Mouse (Mus musculus) gastrocnemius, adult 18-20 months (tissue): Measurements from ENCODE around the gene Nr2c1. TPM values are rescaled to one million over a fixed set of nuclear protein-coding genes. Genes with fewer than 3 reads are reported as not detected.

ENCODE experiments used
- DNase-seq: peaks from one replicate; pipeline ENCODE4 v3.0.0; 2021; ENCODE audit warnings: low spot score
- long read RNA-seq, 2 experiments: library from polyadenylated mRNA; stranded (forward); transcript quantifications; one replicate each; pipeline ENCODE4 v2.0.0; 2021
- total RNA-seq, 2 experiments: library from RNA; stranded (reverse); gene quantifications; 2 replicates each; pipeline ENCODE4 v1.2.3; 2021

The Nr2c1 gene
- 1 to 10 TPM; 5.6 to 6.3 TPM for total RNA-seq
- long read RNA-seq, experiment 1, partial matches to known transcripts = 1 of 6 reads
- long read RNA-seq, experiment 1, other reads (novel, unspliced or antisense) = 1 of 6 reads
- long read RNA-seq, experiment 2, partial matches to known transcripts = 0 of 4 reads
- long read RNA-seq, experiment 2, other reads (novel, unspliced or antisense) = 2 of 4 reads

DNA sequence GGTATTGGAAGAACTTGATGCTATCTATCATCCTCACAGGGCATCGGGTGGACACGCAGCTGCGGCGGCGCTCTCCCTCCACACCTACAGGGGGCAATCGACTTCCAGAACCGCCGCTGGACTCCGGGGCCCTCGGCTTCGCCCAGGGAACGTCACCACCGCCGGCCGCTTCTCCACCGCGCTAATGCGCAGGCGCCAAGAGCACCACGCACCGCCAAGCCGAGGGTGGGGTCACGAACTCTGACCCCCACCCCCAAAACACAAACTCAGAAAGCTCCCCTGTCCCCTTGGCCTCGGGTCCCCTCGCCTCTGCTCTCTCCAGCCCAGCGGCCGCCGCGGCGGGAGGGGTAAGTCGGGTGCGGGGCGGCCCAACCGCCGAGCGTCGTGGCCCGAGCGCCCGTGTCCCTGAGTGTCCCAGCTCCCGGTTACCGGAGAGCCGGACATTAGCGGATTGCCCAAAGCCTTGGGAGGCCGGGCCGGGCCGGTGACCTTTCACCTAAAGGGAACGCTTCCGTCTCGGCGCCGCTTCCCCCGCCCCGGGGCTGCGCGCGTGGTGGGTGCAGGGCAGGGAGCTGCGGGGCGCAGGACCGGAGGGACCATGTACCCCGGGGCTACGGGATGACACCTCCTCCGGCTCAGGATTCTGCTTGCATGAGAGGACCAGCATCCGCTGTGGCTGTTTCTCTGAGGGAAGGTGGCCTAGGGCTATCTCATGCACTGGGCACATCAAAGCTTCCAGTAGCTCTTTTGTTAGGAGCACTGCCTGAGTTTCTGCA, at the start of gene Nr2c1:
TSS of gene Nr2c1 (plus strand) at position 268 of the 776 bp plus-strand sequence.
- DNase-seq = peak; percentile 94

DNA sequence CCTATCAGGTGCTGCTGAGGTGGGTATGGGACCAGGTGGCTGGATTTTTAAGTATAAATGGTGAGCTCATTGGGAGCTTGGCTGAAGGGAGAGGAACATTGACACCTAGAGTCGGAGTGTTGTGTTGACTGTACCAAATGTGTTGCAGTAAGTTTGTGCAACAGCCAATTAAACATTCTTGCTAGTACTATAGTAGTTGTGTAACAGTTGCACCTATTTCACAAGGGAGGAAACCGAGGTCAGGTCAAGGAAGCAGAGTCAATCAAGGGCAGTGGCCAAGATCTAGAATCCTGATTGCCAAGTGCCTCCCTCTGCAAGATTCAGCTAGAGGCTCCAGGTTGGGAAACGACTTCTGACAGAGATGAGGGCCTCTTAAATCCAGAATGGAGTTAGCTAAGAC, 49.7 kb upstream of the Nr2c1 start:
- no peak for DNase-seq

DNA sequence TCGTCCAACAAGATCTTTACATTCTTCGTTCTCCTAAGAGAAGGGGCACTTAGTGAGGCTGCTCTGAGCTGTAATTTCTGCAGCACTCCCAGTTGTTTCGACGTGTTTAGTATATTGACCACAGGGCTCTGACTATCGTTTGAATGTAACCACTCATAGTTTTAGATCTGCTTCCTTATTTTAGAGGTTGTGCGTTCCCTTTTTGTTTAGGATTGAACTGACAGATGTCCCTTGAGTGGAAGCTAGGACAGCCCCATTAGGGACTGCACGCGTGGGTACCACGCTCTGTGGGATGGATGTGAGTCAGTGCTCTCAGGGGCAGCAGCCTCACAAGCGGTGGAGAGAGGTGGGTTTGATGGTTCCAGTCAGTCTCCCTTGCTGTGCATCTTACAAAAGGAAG, 42.3 kb upstream of the Nr2c1 start:
- DNase-seq = no peak

DNA sequence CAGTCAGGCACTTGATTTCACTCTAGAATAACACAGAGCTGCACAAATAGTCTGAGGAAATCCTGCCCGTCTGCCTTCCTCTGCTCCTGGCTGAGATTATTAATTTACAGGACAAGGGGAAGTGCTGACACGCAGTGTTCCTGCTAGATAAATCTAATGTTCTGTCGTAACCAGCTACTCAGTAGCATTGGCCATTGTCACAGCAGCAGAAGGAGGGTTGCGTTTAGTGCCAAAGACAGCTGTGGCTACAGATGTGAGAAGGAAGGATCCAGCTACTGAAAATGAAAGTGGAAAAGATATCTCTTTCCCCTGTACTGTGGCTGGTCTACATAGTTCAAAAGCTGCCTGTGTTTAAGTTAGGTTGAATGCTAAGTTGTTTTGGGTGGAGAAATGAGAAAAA, 40.7 kb upstream of the Nr2c1 start:
- peak; percentile 30 for DNase-seq

DNA sequence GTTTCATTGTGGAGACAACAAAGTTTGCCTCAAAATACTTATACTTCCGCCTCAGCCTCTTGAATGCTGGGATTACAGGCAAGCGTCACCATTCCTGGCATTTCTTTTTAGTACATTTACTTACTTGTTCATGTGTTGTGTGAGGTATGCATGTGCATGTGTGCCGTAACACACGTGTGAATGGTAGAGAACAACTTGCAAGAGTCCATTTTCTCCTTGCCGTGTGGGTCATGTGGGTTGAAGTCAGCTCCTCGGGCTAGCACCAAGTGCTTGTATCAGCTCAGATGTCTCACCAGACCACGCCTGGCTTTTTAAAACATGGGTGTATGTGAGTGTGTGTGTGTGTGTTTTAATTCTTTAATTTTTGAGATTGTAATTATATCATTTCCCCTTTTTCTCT, 40.2 kb upstream of the Nr2c1 start:
- no peak for DNase-seq

DNA sequence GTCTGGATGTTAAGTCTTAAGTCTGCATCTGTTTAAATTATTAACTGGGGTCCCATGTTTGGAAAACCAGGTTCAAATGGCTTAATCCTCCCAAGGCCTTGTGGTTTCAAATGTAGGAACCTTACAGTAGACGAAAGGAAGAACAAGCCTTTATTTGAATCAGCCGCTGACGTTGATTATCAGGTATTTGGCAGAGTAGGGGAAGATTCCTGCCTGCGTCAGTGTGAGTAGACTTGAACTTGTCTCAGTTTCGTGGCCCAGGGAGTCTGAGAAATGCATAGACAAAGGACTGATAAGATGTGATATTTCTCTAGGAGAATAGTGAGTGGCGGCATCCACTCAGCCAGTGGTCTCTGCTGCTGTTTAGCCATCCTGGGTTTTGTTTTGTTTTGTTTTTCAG, 39.0 kb upstream of the Nr2c1 start:
- no peak for DNase-seq

DNA sequence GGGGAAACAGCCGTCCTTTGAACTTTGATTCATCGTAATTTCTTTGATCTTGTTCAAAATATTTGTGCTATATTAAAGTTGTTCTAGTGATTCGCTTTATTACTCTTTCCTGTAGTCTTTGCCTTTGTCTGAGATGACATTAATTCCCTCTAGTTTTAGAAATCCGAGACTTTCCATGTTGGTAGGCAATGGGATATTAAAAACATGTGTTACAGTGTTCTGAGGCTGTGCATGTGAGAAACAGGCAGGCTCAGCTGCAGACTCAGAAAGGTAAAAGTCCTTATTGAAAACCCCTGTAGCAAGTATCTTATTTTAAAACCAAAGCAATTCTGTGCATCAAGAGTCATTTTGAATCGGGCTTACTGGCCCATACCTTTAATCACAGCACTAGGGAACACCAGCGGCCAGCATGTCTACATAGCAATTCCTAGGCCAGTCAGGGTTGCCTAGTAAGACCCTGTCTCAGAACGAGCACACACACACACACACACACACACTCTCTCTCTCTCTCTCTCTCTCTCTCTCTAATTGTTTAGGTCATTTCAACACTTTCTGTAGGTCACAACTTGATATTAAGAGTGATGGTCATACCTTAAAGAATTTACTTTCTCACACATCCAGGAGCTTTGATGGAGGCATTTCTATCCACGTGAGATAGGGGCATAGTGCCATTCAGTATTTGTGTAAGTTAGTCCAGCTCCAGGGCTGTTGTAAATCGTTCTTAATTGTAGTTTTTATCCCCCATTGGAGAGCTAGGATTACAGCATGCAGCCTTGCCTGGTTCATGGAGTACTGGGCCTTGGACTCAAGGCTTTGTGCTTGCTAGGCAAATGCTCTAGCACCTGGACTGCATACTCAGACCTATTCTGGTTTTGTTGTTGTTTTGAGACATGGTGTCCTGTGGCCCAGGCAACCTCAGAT, 36.7 kb upstream of the Nr2c1 start:
- DNase-seq = no peak

DNA sequence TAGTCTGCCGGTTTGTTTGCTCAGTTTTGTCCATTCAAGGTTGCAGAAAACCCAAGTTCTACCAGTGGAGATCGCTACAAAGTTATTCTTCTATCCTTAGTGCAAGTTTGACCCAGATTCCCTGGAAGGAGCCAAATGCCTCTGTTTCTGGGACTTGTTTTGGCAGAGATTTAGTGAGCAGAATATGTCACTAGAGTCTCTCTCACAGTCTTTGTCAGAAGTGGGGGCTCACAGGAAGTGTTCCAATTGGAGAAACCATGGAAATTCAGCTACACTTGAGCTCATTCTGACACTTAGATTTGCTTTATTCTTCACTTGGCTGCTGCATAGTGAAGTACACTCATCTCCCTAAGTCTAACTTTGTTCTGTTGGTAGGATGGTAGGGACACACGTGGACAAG, 35.6 kb upstream of the Nr2c1 start:
- no peak for DNase-seq

DNA sequence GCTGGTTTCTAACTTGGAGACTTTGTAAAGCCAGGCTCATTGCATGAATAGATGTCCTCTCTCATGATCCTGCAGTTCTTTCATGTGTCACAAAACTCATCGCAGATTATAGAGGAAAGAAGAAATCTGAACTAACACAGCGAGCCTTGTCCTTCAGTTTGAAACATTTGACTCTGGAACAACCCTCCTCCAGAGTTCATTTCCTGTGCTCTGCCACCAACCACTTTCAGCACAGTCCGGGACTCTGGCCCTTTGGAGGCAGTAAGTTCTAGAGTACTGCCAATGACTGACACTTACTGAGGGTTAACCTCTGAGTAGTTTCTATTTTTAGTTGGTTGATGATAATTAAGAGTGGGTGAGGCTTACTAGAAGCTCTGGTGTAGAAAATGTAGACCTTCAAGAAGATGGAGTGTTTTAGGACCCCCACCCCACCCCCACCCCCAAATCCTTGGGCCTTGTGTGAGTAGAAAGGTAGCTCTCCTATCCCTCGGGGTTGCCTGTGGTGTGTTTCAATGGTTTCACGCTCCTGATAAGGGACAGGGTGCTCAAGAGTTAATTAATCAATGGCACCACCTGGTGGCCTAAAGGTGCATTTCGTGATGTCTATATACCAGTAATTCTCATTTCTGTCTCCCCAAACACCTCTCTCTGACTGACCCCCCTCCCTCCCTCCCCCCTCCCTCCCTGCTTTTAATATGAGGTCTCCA, 31.8 kb upstream of the Nr2c1 start:
- peak; percentile 77 for DNase-seq

DNA sequence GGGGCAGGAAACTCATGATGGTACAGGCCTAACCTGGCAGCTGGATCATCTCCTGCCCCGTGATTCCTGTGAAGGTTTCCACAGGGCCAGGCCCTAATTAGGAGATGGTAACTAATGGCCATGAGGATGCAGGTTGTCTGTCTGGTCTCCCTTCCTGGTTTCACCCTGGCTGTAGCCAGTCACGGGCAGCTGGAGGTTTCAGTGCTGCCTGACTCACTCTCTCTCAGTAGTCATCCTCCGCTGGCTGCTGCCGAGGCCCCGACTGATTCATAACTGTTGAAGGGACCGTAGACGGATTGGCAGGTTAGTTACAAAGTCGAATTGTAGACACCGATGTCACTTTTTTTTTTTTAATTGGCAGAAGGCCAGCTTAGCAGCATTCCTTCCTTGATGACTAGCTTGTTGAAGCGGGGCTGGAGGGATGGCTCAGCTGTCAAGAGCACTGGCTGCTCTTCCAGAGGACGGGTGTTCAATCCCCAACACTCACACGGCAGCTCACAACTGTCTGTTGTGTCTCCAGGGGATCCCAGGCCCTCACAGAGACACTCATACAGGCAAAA, 31.0 kb upstream of the Nr2c1 start:
- DNase-seq = no peak

DNA sequence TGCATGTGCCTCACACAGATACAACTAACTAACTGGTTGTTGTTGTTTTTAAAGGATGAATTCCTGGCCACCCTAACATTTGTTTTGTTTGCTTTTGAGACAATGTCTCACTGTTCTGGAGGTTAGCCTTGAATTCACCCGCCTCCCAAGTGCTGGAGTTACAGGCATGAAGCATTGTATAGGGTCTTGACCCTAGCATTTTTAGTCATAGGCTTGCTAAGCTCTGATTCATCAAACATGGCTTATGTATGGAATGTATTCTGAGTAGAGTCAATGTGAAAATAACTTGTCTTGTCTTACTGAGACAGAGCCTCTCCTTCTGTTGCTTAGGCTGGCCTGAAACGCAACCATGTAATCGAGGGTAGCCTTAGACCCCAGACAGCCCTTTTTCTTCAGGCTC, 29.9 kb upstream of the Nr2c1 start:
- no peak for DNase-seq

DNA sequence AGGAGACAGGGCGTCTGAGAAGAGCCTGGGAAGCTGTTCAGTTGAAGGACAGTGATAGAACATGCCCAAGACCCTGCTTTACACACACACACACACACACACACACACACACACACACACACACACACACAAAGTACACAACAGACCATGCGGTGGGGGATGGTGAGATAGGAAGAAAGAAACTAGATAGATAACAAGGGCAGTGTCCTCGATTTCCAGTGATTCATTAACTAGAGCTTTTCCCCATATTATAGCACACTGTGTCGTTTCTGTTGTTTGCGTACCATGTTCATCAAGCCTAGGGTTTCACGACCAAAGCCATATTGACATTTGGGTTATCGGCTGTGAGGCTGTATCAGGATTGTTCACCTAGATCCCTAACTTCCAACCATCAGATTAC, 28.8 kb upstream of the Nr2c1 start:
- no peak for DNase-seq

DNA sequence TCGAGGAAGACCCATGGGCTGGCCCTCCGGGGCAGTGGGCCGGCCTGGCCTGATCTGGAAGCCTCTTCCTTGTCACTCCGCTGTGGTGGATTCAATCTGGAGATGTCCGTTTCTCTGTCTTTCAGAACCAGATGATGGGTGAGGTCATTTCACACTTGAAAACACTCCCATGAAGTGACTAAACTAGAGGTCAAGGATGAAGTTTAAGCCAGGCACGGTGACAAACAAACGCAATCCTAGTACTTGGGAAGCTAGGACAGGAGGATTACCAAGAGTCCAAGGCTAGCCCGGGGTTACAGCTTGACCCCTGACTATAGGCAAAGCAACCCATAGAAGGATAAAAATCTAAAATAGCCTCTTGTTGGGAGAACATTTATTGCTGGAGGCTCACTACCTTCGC, 27.1 kb upstream of the Nr2c1 start:
- no peak for DNase-seq

DNA sequence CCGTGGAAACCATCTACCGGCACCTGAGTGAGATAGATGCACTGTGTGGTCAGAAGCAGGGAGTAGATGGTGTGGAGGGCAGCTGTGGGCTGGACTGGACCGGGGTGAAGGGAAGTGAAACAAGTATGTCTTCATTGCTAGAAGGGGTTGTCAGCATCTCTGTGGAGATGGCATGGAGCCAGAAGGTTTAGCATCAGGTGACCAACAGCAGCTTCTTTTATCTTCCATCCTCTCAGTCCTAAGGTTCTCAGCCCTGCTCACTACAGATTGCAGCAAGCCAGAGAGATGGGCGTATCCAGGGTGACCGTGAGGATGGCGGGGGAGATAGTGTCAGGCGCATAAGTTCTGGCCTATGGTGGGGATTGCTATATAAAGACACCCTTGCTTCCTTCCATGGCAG, 25.2 kb upstream of the Nr2c1 start:
- DNase-seq = no peak

DNA sequence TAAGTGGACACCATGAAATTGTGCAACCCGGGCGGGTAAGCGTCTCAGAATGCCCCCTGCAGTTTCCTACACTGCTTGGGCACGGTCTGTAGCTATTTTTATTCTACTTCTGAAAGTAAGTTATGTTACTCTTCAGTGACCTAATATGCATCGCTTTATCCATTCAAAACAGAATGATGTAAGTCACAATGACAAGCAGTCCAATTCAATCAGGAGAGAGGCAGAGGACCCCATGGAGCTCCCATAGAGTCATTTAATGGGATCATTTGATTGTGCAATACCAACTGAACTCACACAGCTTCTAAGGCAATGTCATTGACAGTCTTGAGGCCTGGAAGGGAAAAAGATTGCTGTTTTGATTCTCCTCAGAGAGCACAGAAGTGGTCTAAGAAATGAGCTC, 24.2 kb upstream of the Nr2c1 start:
- DNase-seq = no peak

DNA sequence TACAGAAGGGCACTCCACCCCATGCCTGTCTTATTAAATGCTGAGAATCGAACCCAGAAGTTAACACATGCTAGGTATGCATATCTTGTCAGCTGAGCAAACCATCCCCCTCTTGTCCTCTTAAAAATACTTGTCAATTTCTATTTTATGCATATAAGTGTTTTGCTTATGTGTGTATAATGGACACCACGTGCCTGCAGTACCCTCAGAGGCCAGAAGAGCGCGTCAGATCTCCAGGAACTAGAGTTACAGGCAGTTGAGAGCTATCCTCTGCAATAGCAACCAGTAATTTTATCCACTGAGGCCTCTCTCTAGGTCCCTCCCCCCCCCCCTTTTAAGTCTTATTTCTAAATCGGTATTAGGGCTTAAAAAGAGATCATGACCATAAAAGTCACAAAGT, 23.4 kb upstream of the Nr2c1 start:
- DNase-seq = no peak

DNA sequence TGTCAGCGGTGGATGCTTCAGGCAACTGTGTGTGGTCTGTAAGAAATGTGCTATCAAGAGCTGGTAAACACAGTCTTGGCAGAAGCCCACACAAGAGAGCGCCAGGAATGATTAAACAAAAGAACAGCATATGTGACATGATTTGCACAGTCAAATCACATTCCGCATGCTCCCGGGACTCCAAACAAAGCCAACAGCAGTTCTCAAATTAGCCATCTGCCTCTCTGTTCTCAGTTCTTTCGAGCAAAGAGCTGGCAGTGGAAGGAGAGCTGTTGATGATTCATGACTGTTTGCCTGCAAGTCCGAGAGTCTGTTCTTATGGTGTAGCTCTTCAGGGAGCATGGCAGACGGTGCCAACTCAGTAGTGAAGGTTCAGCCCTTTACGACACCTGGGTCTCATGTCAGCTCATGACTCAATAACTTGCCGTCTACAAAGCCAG, 18.1 kb upstream of the Nr2c1 start:
- no peak for DNase-seq

DNA sequence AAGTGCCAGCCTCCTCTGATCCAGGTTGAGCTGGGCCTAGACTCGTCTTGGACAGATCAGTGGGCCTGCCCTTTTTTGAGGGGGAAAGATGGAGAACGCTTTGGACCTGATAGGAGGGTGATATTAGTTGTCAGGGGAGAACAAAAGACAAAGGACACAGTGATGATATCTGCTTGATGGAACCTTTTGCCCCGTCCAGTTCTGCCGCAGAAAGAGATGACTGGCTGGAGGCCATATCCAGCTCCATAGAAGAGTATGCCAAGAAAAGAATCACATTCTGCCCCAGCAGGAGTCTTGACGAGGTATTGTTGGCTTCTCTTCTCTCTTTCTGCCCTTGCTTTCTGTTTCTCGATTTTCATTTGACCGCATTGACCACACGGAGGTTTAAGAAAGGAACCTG, 14.7 kb upstream of the Nr2c1 start:
- DNase-seq = no peak

DNA sequence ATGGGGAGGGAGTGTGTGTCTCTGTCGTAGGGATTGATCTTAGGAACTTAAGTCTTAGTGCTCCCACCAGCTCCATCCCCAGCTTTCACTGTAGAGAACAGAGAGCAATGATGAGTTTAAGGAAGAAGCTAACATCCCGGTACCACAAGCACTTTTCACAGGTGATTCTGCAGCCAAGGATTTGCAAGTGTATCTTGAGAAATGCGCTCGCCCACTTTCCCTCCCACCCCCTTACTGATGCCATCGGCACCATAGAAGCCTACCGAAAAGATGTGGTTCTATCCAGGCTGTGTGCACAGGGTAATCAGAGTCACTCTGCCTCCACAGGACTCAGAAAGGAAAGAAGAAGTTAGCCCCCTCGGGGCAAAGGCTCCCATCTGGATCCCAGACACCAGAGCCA, 14.1 kb upstream of the Nr2c1 start:
- no peak for DNase-seq

DNA sequence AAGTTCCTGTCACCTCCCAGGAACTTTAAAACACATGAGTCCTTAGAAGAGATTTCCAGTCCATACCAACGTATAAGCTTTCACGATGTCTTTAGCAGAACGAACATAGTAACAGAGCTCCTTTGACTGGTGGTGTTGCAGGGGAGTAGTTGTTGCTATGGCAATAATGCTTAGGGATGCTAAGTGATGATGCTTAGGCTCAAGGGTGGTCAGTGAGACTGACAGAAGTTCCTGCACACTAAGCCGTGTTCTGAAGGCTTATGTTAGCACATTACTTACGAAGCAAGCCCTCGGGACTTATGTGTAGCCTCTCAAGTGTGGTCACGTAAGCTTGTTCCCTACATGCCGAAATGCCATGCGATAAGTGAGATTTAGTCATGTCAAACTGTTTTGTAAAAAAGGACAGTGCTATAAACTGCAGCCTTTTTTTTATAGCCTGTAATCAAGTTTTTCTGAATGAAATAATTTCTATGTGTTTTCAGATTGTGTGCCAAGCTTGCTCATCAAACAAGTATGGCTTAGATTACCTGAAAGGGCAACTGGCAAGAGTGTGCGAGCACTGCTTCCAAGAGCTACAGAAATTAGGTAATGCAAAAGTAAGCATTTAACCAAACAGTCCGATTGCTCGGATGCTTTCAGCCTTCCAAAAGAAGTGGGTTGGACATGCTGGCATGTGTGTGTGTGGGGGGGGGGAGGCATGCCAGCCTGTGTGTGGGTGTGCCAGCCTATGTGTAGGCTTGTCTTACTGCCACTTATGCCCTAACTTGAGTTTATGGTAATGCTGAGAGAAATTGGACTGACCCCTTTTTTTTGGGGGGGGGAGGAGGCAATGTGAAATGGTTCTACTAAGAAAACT, 13.1 kb upstream of the Nr2c1 start:
- DNase-seq = no peak
